Mouse (Mus musculus): ENCODE results near the gene Prph.
A peak's percentile ranks its signal among the peaks of the same experiment; 100 is the strongest.
"Not testable (repeated sequence)": the region's sequence is repeated elsewhere in the genome, so short reads cannot be mapped to it uniquely, and the experiment has no call there.

Gene Prph

GRCm38 (mm10) chr15:99033498-99034270 is 21.3 kb upstream of the Prph start:
- no peak for DNase-seq (ENCODE audit: low spot score)

GRCm38 (mm10) chr15:99035431-99035830 is 19.5 kb upstream of the Prph start:
- DNase-seq (ENCODE audit: low spot score) = no peak

- DNase-seq (ENCODE audit: low spot score) = no peak
Measured at GRCm38 (mm10) chr15:99036249-99036905, 18.6 kb upstream of the Prph start.

GRCm38 (mm10) chr15:99038025-99038424 is 16.9 kb upstream of the Prph start:
- no peak for DNase-seq (ENCODE audit: low spot score)

- no peak for DNase-seq (ENCODE audit: low spot score)
Measured at GRCm38 (mm10) chr15:99038797-99039196, 16.2 kb upstream of the Prph start.

GRCm38 (mm10) chr15:99039306-99039705 is 15.7 kb upstream of the Prph start:
- no peak for DNase-seq (ENCODE audit: low spot score)

GRCm38 (mm10) chr15:99039996-99040919 is 14.7 kb upstream of the Prph start:
- no peak for DNase-seq (ENCODE audit: low spot score)

GRCm38 (mm10) chr15:99040920-99041856 is 13.8 kb upstream of the Prph start:
- DNase-seq (ENCODE audit: low spot score) = no peak

- no peak for DNase-seq (ENCODE audit: low spot score)
Measured at GRCm38 (mm10) chr15:99042334-99042733, 12.6 kb upstream of the Prph start.

GRCm38 (mm10) chr15:99044854-99045253 is 10.1 kb upstream of the Prph start:
- DNase-seq (ENCODE audit: low spot score) = no peak

GRCm38 (mm10) chr15:99045734-99046133 is 9.2 kb upstream of the Prph start:
- not testable (repeated sequence) for DNase-seq (ENCODE audit: low spot score)

GRCm38 (mm10) chr15:99049473-99050253 is 5.3 kb upstream of the Prph start:
- DNase-seq (ENCODE audit: low spot score) = peak; percentile 87

GRCm38 (mm10) chr15:99053373-99053772 is 1.6 kb upstream of the Prph start:
- no peak for DNase-seq (ENCODE audit: low spot score)

GRCm38 (mm10) chr15:99055511-99055961 is 562 bp downstream of the Prph start:
- peak; percentile 46 for DNase-seq (ENCODE audit: low spot score)

- DNase-seq (ENCODE audit: low spot score) = peak; percentile 63
Measured at GRCm38 (mm10) chr15:99056332-99056731, 1.4 kb downstream of the Prph start.

- DNase-seq (ENCODE audit: low spot score) = no peak
Measured at GRCm38 (mm10) chr15:99065557-99066165, 10.7 kb downstream of the Prph start.

- DNase-seq (ENCODE audit: low spot score) = no peak
Measured at GRCm38 (mm10) chr15:99071988-99072387, 17.0 kb downstream of the Prph start.

GRCm38 (mm10) chr15:99074019-99074599 is 19.1 kb downstream of the Prph start, which contains the start of gene Troap:
Gene Troap, plus strand, starts transcription at chr15:99074575.
- DNase-seq (ENCODE audit: low spot score) = no peak

- peak; percentile 98 for DNase-seq (ENCODE audit: low spot score)
Measured at GRCm38 (mm10) chr15:99074600-99075333, 19.8 kb downstream of the Prph start.
